Mouse (Mus musculus): Measurements from ENCODE around the gene Pdia5.

DNA sequence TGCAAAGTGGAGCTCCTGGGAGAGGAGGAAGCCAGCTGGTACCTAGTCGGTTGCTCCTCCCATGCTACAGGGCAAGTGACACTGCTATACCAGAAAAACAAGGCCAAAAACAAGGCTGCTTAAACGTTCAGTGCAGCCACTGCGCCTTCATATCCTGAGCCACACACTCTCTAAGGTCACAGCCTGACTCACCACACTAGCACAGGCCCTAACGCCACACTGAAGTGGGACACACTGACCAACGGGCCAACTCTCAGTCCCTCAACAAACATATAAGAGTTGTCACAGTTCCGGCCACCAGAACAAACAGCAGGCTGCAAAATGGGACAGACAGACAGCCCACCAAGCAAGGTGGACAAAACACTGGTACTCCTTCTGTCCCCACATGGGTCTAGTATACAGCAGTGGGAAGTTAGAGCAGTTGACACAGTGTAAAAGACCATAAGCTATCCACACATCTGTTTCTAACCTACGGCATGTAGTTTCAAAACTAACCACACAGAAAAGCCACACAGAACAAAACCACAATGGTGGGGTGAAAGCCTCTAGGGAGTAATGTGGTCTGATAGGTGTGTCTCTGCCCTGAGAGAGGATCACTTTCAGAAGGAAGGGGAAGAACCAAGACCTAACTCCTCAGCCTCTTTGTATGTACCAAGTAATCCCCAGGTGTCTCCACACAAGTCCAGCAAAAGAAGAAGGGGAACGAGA lies 6.0 kb downstream of the Pdia5 start:
- TF ChIP-seq CTCF (IDR thresholded peaks at IDR 0.05; ENCODE audit: insufficient read depth, low read length): no peak
- TF ChIP-seq POLR2A (IDR thresholded peaks at IDR 0.05; ENCODE audit: borderline replicate concordance, extremely low read depth, low read depth, low read length): no peak
